Mouse (Mus musculus): Measurements from ENCODE around the gene Mettl17.
"Not testable (repeated sequence)": the region's sequence is repeated elsewhere in the genome, so short reads cannot be mapped to it uniquely, and the experiment has no call there.

The Mettl17 gene

DNA sequence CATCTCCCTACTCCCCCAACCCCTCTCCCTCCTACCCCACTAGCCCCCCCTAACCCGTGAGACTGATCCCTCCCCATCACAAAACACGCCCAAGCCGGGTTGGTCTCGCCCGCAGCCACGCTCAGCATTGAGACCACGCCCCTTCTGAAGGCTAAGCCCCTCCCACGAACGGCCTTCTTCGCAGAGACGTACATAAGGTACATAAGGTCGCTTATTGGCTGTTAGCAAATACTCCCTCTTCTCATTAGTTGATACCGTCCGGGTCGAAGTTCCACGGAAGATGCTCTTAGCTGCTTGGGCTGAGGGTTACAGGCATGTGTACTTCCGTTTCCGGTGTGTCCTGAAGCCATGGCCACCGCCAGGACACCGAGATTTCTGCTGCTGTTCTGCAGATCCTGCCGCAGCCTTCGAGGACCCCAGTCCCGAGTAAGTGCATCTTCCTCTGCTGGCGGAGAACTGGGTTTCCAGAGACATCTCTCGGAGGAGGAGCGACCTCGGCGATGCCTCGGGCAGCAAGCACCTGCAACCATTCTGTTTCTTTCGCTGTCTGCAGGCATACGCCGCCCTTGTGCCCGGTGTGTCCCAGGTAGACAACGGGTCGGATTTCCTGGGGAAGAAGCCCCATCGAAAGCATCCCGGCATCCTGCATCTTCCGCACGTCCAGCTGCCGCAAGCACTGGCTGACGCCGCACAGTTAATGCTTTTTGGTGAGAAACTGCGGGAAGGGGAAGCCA is at the start of gene Mettl17:
Gene Mettl17 (plus strand): TSS at position 245 of the 734 bp plus-strand sequence.
- in situ Hi-C loops (cut with MboI; ENCODE audit: low pct_unique_long_range_greater_than_20kb in 1 of 2, low sequenced_read_pairs in 2 of 2, unreplicated experiment in 1 of 2), result no loop called here

DNA sequence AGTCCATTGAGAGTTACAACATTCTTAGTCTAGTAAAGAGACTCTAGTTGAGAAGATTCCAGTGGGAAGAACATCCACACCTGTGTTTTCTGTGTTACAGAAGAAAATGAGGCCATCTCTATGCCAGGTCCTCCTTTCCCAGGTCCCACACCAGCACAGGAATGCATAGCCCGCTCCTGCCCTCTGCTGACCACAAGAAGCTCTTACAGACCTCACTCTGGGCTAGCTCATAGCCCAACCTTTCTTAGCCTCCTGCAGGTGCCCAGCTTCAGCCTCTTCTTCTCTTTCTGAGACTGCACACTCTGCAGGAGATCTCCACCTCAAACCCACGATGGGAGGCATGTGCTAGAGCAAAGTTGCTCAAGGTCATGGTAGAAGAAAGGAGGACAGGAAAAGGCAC is 46.2 kb upstream of the Mettl17 start:
- in situ Hi-C loops (cut with MboI; ENCODE audit: low pct_unique_long_range_greater_than_20kb in 1 of 2, low sequenced_read_pairs in 2 of 2, unreplicated experiment in 1 of 2), result not testable (repeated sequence)

DNA sequence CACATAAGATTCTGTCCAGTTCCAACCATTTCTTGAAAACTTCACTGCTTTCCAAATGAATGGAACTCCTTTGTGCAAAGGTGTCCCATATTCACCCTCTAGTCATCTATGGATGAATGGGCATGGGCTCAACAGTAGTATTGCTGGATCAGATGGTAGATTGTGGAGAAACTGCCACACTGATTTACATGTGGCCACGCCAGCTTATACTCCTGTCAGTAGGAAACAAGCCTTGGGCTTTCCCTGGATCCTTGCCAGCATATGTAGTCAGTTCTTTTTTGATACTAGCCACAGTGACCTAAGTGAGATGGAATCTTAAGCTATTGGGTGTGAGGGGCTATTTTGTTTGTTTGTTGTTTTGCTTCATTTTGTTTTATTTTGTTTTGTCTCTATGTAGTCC is 42.4 kb upstream of the Mettl17 start:
- in situ Hi-C loops (cut with MboI; ENCODE audit: low pct_unique_long_range_greater_than_20kb in 1 of 2, low sequenced_read_pairs in 2 of 2, unreplicated experiment in 1 of 2), result loop anchor here in 1 of 2 experiments (5.0 kb wide), 1 partner anchor 590 kb away; no protein-coding TSS in a partner anchor

DNA sequence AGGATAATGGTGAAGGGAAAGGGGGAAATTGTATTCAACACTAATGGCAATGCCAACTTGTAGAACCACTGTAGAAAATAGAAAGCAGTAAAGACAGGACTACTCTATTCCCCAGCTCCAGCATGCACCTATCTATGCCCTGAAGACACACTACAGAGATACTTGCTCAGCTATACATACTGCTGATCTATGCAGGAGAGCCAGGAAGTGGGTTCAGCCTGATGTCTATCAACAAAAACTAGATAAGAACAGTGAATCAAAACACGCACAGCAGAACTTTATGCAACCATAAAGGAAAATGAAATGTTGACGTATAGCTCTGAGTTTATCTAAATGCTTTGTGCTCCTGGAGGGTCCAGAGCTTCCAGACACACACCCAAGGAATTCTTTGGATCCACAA is 41.9 kb upstream of the Mettl17 start:
- in situ Hi-C loops (cut with MboI; ENCODE audit: low pct_unique_long_range_greater_than_20kb in 1 of 2, low sequenced_read_pairs in 2 of 2, unreplicated experiment in 1 of 2), result loop anchor here in 1 of 2 experiments (5.0 kb wide), 1 partner anchor 590 kb away; no protein-coding TSS in a partner anchor

DNA sequence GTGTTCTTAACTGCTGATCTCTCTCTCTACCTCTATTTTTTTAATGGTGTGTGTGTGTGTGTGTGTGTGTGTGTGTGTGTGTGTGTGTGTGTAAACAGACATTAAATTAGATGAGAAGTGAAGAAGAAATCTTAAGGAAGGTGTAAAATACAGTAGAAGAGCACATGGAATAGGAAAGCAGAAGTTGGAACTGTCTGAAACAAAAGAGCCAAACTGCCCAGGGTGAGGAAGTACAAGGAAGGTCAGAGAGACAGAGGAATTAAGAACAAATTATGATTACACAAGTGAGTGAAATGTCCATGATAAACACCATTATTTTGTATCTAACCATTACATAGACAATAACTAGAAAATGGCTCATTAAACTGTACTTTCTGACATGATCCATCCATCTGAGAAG is 40.8 kb upstream of the Mettl17 start:
- in situ Hi-C loops (cut with MboI; ENCODE audit: low pct_unique_long_range_greater_than_20kb in 1 of 2, low sequenced_read_pairs in 2 of 2, unreplicated experiment in 1 of 2), result loop anchor here in 1 of 2 experiments (5.0 kb wide), 1 partner anchor 592 kb away; no protein-coding TSS in a partner anchor

DNA sequence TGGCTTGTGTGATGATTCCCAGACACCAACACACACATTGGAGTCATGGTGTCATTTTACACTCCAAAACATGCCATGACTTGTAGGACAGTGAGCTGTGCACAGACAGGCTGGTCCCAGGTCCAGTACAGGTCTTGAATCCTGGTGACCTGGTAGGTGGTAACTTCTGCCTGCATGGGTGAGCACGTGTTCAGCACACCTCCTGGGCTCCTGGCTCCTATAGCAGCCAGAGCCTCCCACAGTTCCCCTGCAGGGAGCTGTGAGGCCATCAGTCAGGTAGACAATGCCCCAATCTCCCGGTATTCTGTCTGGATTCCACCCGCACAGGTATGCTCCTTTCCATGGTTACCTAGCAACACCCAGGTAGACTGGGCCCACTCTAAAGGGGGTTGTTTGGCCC is 38.1 kb upstream of the Mettl17 start:
- in situ Hi-C loops (cut with MboI; ENCODE audit: low pct_unique_long_range_greater_than_20kb in 1 of 2, low sequenced_read_pairs in 2 of 2, unreplicated experiment in 1 of 2), result no loop called here

DNA sequence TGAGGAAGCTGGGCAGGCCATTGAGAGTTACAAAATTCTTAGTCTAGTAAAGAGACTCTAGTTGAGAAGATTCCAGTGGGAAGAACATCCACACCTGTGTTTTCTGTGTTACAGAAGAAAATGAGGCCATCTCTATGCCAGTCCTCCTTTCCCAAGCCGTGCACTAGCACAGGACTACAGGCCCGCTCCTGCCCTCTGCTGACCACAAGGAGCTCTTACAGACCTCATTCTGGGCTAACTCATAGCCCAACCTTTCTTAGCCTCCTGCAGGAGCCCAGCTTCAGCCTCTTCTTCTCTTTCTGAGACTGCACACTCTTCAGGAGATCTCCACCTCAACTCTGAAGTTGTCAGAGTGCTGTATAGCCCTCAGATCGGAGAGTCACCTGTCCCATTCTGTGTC is 33.6 kb upstream of the Mettl17 start:
- in situ Hi-C loops (cut with MboI; ENCODE audit: low pct_unique_long_range_greater_than_20kb in 1 of 2, low sequenced_read_pairs in 2 of 2, unreplicated experiment in 1 of 2), result not testable (repeated sequence)

DNA sequence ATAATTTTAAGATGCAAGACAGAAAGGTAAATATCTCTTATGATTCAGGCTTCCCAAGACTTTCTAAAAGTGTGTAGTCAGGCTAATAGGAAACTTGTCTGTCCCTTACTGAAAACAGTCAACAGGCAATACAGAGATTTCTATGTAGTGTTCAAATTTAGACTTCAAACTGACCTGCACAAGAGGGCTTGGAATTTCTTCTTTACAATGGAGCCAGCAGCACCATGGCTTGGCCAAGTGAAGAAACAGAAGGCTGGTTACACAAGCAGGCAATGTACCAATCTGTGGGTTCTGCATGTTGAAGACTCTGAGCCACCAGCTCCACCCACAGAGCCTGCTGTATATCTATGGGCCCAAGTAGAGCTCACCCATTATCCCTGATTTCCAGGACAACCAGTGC is 31.2 kb upstream of the Mettl17 start, which contains the start of gene Ear6:
Gene Ear6 (plus strand): TSS at position 301 of the 400 bp plus-strand sequence.
- in situ Hi-C loops (cut with MboI; ENCODE audit: low pct_unique_long_range_greater_than_20kb in 1 of 2, low sequenced_read_pairs in 2 of 2, unreplicated experiment in 1 of 2), result no loop called here

DNA sequence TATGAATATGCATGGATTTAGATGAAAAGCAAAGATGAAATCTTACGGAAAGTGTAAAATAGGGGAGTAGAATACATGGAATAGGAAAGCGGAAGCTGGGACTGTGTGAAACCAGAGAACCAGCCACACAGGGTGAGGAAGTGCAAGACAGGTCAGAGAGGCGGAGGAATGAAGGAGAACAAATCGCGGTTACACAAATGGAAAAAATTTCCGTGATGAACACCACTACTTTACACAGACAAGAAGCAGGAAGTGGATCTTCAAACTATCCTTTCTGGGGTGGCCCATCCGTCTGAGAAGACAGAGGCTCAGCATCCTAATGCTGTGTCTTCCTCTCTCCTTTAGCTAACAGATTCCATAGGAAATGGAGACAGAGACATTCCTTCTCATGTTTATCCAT is 29.4 kb upstream of the Mettl17 start:
- in situ Hi-C loops (cut with MboI; ENCODE audit: low pct_unique_long_range_greater_than_20kb in 1 of 2, low sequenced_read_pairs in 2 of 2, unreplicated experiment in 1 of 2), result loop anchor here in 1 of 2 experiments (5.0 kb wide), 1 partner anchor 68 kb away; no protein-coding TSS in a partner anchor

DNA sequence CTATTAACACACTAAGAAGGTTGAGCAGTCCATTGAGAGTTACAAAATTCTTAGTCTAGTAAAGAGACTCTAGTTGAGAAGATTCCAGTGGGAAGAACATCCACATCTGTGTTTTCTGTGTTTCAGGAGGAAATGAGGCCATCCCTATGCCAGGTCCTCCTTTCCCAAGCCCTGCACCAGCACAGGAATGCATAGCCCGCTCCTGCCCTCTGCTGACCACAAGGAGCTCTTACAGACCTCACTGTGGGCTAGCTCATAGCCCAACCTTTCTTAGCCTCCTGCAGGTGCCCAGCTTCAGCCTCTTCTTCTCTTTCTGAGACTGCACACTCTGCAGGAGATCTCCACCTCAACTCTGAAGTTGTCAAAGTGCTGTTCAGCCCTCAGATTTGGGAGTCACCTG is 21.0 kb upstream of the Mettl17 start:
- in situ Hi-C loops (cut with MboI; ENCODE audit: low pct_unique_long_range_greater_than_20kb in 1 of 2, low sequenced_read_pairs in 2 of 2, unreplicated experiment in 1 of 2), result not testable (repeated sequence)

DNA sequence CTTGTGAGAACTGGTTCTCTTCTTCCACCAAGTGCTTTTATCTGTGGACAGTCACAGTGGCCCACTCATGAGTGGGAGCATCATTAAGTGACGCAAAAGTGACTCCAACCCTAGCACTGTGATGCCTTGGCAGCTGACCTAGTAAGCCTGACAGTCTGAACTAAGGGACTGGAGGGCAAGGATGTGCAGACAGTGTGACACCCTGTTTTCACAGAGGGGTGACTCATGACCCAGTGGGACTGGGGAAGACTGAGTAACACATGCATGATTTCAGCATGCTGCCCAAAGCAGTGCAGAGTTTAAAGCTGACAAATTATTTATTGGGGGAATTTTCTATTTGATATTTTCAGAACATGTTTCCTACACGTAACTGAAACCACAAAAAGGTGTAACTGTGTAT is 13.9 kb upstream of the Mettl17 start:
- in situ Hi-C loops (cut with MboI; ENCODE audit: low pct_unique_long_range_greater_than_20kb in 1 of 2, low sequenced_read_pairs in 2 of 2, unreplicated experiment in 1 of 2), result no loop called here

DNA sequence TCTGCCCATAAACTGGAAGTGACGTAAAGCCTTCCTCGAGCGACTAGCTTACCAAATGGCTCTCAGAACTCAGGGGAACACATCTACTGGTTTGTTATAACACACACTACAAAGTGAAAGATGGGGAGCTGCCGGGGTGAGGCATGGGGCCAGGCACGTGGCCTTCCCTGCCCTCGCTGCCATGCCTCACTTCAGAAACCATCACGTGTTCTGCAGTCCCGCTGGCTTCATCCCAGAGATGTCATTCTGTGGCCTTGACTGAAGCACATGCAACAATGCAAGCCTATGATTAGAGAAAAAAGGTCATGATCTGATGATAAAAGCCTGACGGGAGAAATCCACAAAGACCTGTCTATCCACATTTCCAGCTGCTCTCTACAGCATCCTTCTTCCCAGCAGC is 12.9 kb upstream of the Mettl17 start:
- in situ Hi-C loops (cut with MboI; ENCODE audit: low pct_unique_long_range_greater_than_20kb in 1 of 2, low sequenced_read_pairs in 2 of 2, unreplicated experiment in 1 of 2), result no loop called here

DNA sequence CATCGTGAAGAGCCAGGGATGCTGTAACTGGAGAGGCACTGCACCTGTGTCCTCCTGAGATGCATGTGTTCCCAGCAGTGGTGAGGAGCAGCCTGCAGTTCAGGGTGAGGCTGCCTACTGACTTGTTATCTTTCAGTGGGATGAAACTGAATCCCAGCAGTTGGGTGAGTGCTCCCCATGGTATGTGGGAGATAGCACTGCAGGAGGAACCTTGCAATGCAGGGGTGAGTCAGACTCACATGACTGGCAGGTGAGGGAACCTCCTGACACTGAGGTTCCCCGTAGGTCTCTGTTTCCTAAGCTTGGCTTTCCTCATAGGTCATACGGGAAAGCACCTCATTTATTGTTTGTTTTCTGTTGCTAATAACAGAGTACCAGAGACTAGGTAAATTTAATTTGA is 7.1 kb upstream of the Mettl17 start:
- in situ Hi-C loops (cut with MboI; ENCODE audit: low pct_unique_long_range_greater_than_20kb in 1 of 2, low sequenced_read_pairs in 2 of 2, unreplicated experiment in 1 of 2), result no loop called here

DNA sequence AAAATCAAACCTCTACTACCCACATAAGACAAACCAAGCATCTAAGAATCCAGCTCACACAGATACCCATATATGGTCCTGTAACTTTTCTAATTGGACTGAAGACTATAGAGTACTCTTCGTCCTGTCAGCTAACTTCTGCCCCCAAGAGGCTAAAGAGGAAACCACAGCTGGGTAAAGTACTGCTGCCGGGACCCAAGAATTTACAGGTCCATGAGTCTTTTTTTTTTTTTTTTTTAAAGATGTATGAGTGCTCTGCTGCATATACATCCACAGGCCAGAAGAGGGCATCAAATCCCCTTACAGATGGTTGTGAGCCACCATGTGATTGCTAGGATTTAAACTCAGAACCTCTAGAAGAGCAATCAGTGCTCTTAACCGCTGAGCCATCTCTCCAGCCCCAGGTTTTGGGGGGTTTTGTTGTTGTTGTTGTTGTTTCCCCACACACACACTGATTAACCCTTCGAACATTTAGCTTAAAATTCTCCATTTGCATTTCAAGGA is 1.1 kb upstream of the Mettl17 start:
- in situ Hi-C loops (cut with MboI; ENCODE audit: low pct_unique_long_range_greater_than_20kb in 1 of 2, low sequenced_read_pairs in 2 of 2, unreplicated experiment in 1 of 2), result no loop called here

DNA sequence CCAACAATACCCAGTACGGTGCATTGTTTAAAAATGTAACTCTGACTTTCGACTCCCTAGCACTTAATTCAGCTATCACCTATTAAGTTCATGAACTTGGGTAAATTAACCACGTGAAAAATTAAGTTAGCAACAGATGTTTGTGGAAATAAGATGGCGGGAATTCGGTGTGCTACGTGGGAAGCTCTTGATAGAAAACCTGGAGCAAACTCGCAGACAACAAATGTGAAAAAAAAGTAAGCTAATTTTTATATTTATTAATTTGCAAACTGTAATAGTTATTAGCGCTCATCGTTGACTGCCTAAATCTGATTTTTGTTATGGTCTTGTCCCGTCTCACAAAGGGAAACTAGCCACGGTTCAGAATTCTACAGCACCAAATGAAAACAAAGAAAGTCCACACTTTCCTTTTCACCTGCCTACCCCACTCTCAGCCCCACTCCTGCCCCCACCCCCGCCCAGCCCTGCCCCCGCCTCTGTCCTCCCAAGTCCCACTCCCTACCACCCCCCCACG is 554 bp upstream of the Mettl17 start:
- in situ Hi-C loops (cut with MboI; ENCODE audit: low pct_unique_long_range_greater_than_20kb in 1 of 2, low sequenced_read_pairs in 2 of 2, unreplicated experiment in 1 of 2), result no loop called here

DNA sequence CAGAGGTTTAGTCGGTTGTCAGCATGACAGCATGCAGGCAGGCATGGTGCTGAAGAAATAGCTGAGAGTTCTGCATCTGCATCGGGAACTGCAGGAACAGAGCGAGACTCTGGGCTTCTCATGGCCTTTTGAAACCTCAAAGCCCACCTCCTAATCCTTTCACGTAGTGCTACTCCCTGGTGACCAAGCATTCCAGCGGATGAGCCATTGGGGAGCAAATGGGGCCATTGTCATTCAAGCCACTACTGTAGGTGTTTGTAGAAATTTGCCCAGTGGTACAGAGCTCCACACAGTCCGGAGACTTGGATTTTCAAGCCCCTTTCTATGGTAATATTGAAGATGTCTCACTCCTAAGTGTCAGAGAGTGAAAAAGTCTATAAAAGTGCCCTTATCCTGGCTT is 1.4 kb downstream of the Mettl17 start:
- in situ Hi-C loops (cut with MboI; ENCODE audit: low pct_unique_long_range_greater_than_20kb in 1 of 2, low sequenced_read_pairs in 2 of 2, unreplicated experiment in 1 of 2), result no loop called here

DNA sequence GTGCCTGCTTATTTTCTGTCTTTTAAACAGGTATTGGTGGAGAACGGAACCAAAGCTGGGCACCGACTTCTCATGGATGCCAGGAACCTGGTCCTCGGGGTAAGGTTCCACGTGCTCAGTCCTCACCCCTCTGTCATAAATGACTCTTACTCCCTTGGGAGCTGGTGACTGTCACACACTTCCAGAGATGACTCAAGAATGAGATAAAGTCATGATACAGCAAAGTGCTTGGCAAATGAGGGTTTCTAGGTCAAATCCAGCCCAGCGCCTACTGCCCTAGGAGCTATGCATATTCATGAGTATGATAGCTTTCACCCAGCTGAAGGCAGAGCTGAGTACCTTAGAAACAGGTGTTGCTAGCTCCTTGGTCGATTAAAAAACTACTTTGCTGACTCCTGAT is 5.2 kb downstream of the Mettl17 start:
- in situ Hi-C loops (cut with MboI; ENCODE audit: low pct_unique_long_range_greater_than_20kb in 1 of 2, low sequenced_read_pairs in 2 of 2, unreplicated experiment in 1 of 2), result no loop called here

DNA sequence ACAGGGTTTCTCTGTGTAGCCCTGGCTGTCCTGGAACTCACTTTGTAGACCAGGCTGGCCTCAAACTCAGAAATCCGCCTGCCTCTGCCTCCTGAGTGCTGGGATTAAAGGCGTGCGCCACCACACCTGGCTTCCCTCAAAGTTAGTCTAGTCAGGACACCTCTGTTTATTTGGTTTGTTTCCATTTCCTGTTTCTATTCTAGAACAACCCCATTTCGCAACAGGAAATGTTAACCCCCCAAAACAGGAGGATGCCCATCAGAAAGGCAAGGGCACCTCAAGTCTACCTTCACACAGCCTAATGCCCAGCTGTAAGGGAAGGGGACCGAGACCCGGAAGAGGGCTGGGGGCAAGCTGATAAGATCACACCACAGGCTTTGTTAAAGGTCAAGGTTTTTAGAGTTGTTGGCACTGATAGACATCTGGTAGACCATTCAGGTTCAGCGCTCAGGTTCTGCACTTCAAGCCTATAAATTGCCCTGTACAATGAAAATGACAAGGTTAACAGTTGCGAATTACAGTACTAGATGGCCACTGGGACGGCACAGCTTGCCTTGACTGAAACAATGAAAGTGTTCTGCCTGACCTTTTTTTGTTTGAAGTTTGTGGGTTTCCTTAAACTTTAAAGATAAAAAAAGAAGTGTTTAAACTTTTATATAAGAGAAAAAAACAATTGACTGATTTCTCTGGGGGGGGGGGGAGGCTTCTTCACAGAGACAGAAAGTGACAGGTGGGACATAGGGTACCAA is 7.7 kb downstream of the Mettl17 start, which contains the start of gene Slc39a2:
Gene Slc39a2 (plus strand): TSS at position 699 of the 749 bp plus-strand sequence.
- in situ Hi-C loops (cut with MboI; ENCODE audit: low pct_unique_long_range_greater_than_20kb in 1 of 2, low sequenced_read_pairs in 2 of 2, unreplicated experiment in 1 of 2), result no loop called here

DNA sequence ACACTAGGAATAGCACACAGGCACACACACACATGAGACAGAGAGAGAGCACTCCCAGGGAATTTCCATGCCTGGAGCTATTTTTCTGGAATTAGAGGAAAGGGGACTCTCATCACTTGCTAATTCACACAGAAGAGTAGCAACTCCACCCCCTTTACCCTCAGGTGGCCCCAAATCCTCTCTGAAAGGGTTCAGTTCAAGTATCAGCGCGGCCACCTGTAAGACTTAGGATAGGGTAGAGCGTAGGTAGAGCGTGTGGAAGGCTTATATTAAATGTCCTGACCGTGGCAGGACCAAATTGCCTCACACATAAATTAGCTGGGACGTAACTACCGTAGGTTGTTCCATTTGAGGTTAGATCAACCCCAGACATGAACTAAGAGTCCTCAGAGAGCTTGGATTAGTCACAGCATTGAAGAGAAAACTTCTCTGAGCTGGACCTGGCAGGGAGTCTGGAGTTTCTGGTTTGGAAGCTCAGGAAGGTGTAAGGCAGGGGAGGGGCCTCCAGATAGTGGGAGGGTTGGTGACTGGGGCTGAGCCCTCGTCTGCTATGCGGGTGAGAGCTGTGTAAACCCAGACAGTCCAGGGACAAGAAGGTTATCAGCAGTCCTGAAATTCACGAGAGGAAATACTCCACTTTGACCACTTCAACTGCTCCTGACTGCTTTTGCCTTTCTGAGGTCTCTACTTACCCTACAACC is 8.6 kb downstream of the Mettl17 start:
- in situ Hi-C loops (cut with MboI; ENCODE audit: low pct_unique_long_range_greater_than_20kb in 1 of 2, low sequenced_read_pairs in 2 of 2, unreplicated experiment in 1 of 2), result no loop called here
